Mouse (Mus musculus): ENCODE data around the gene Abcb11. TPM values are rescaled to one million over a fixed set of nuclear protein-coding genes. Genes with fewer than 3 reads are reported as not detected.
A peak's percentile ranks its signal among the peaks of the same experiment; 100 is the strongest.
"Not testable (repeated sequence)": the region's sequence is repeated elsewhere in the genome, so short reads cannot be mapped to it uniquely, and the experiment has no call there.

Abcb11 gene
- total RNA-seq, 2 experiments from 2014 or later, result not detected

GRCm38 (mm10) chr2:69324881-69325660 is 17.3 kb downstream of the Abcb11 start:
- DNase-seq (ENCODE audit: low spot score in 2 of 2), result no peak
- H3K27ac ChIP-seq, result no peak overlapping the region
- no peak for TF ChIP-seq CTCF (conservative IDR thresholded peaks at IDR 0.05)
- H3K4me3 ChIP-seq, result no peak overlapping the region

GRCm38 (mm10) chr2:69323018-69323417 is 19.4 kb downstream of the Abcb11 start:
- TF ChIP-seq CTCF (conservative IDR thresholded peaks at IDR 0.05), result no peak
- DNase-seq (ENCODE audit: low spot score in 2 of 2), result no peak
- Histone ChIP-seq H3K4me3 (no peak overlapping the region), H3K27ac (no peak overlapping the region)

- no peak for DNase-seq (ENCODE audit: low spot score in 2 of 2)
- TF ChIP-seq CTCF (conservative IDR thresholded peaks at IDR 0.05), result no peak
- H3K27ac ChIP-seq, result no peak overlapping the region
- no peak overlapping the region for H3K4me3 ChIP-seq
These were observed 21.0 kb downstream of the Abcb11 start for GRCm38 (mm10) chr2:69321457-69321856.

DNA sequence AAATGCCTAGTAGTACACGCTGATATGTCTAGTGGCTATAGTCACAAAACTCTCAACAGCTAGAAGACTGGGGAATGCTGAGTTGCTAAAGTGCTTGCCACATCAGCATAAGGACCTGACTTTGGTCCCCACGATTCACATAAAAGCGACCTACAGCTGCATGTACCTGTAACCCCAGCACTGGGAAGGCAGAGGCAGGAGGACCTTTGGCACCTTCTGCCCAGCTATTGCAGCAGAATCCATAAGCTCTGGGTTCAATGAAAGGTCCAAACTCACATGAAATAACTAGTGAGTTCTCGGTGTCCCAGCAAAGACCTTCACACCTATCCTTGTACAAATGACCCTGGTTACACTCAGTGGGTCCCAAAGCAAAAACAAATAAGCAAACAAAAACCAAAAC is 31.1 kb downstream of the Abcb11 start:
- TF ChIP-seq CTCF (conservative IDR thresholded peaks at IDR 0.05), result no peak
- Histone ChIP-seq H3K4me3 (no peak overlapping the region), H3K27ac (no peak overlapping the region)
- DNase-seq (ENCODE audit: low spot score in 2 of 2), result no peak

DNA sequence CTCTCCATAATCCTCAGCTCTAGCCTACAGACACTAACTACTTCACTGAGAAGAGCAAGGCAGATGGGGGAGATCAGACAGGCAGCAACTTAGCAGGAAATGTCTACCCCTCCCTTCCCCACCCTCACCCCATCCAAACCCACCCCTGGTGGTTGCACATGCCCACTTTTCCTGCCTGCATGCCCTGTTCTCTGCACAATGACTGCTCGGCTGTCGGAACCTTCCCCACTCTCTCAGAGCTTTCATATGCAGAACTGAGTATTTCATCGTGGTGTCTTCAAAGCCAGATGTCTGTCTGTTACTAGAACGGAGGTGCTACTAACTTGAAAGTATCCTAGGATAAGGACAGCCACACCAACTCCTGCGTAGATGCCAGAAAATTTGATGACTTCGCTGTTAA is 34.3 kb downstream of the Abcb11 start:
- no peak for DNase-seq (ENCODE audit: low spot score in 2 of 2)
- no peak for TF ChIP-seq CTCF (conservative IDR thresholded peaks at IDR 0.05)
- Histone ChIP-seq H3K4me3 (no peak overlapping the region), H3K27ac (no peak overlapping the region)

DNA sequence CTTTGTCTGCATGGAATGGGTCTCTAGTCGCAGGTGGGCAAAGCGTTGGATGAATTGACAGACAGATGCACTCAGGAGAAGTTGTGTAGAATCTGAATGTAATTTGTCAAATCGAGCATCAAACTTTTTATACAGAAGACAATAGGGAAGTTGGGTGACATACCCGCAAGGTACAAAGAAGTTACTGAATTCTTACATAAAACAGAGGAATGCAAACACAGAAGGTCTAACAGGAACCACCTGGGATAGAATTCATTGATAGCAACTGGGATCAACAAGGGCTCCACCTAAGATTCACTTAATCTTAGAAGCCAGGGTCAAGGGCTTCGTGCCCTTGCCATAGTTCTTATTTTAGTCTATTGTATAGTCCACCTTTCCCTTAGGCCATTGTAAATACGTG is 41.8 kb downstream of the Abcb11 start:
- not testable (repeated sequence) for DNase-seq (ENCODE audit: low spot score in 2 of 2); H3K27ac ChIP-seq; H3K4me3 ChIP-seq

- TF ChIP-seq CTCF (conservative IDR thresholded peaks at IDR 0.05), result no peak
- Histone ChIP-seq H3K27ac (no peak overlapping the region), H3K4me3 (no peak overlapping the region)
- DNase-seq (ENCODE audit: low spot score in 2 of 2), result no peak
These were observed 47.9 kb downstream of the Abcb11 start for GRCm38 (mm10) chr2:69294508-69294907.

- DNase-seq (ENCODE audit: low spot score in 2 of 2), result no peak
- TF ChIP-seq CTCF (conservative IDR thresholded peaks at IDR 0.05), result no peak
These were observed 53.4 kb downstream of the Abcb11 start for GRCm38 (mm10) chr2:69288989-69289388.

GRCm38 (mm10) chr2:69275875-69276274 is 66.5 kb downstream of the Abcb11 start:
- peak; percentile 76 for TF ChIP-seq CTCF (conservative IDR thresholded peaks at IDR 0.05)
- no peak overlapping the region for H3K27ac ChIP-seq
- peak; percentile 10 to 15 for DNase-seq (ENCODE audit: low spot score in 2 of 2)
- no peak overlapping the region for H3K4me3 ChIP-seq

More at GRCm38 (mm10) chr2:69288989-69289388, 53.4 kb downstream of the Abcb11 start:
- Histone ChIP-seq H3K4me3 (no peak overlapping the region), H3K27ac (no peak overlapping the region)

DNA sequence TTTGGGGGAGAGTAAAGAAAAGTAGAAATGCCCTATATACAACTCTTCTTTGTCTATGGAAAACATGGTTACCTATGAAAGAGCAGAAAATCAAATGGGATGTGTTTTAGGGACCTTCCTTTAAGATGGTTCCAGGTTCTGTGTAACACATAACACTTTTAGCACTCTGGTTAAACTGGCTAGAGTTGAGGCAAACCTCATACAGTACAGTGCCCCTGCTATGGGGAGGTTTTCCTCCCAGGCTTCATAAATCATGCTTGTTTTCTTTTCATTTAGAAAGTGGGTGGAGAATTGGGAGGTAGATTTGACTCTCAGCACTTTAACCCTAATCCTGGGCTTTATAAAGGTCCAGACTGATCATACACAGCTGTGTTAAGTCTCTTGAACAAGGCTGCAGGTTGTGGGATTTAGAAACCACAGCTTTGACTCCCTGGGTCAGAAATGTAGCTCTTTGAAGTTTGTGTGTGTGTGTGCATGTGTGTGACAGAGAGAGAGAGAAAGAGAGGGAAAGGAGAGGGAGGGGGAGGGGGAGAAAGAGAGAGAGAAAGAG is 78.3 kb downstream of the Abcb11 start:
- no peak for DNase-seq (ENCODE audit: low spot score in 2 of 2)
- Histone ChIP-seq H3K4me3 (no peak overlapping the region), H3K27ac (no peak overlapping the region)
- no peak for TF ChIP-seq CTCF (conservative IDR thresholded peaks at IDR 0.05)

DNA sequence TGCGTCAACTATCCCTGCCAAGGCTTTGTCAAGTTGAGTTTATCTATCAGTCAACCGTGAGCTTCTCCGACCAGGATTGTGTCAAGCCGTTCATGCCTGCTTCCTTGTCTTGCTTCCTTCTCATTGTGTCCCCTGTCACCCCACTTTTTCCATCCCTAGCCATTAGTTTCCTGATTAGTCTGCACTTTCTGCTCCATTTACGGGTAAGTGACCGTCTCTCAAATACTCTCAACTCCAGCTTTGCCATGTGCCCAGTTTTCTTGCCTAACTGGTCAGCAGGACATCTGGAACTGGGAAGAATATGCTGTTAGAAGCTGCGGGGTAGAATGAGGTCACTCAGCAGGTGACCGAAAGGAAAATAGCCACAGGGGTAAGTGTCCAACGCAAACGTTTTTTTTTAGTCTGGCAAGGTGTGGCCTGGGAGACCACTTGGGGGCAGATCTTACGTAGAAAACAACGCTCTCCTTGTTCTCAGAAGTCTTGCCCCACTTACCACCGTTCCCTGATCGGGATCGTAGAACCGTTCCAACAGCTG is 94.1 kb downstream of the Abcb11 start:
- no peak overlapping the region for H3K4me3 ChIP-seq

DNA sequence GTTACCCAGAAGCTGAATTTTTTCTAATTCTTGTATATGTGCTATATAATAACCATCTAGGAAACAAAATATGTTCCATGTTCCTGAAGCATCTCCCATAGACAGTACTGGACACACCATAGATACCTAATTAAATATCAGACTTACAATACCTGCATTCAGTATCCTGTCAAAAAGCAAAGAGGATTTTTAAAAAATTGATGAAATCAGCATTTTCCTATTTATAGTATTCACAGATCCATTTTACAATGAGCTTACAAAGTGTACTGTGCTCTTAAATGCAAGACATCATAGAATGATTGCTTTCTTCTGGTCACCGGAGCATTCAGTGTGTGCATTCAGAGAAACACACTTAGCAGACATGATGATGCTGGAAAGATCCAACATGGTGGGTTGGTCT is 95.3 kb downstream of the Abcb11 start:
- Histone ChIP-seq H3K27ac (no peak overlapping the region), H3K4me3 (no peak overlapping the region)
- no peak for TF ChIP-seq CTCF (conservative IDR thresholded peaks at IDR 0.05)
- DNase-seq (ENCODE audit: low spot score in 2 of 2), result no peak

More for the DNA sequence above, 94.1 kb downstream of the Abcb11 start:
- no peak for DNase-seq (ENCODE audit: low spot score in 2 of 2)
- no peak for TF ChIP-seq CTCF (conservative IDR thresholded peaks at IDR 0.05)
- H3K27ac ChIP-seq, result no peak overlapping the region

- no peak overlapping the region for H3K27ac ChIP-seq
- no peak for DNase-seq (ENCODE audit: low spot score in 2 of 2)
- H3K4me3 ChIP-seq, result no peak overlapping the region
- TF ChIP-seq CTCF (conservative IDR thresholded peaks at IDR 0.05), result no peak
These were observed 97.5 kb downstream of the Abcb11 start for GRCm38 (mm10) chr2:69244924-69245323.

DNA sequence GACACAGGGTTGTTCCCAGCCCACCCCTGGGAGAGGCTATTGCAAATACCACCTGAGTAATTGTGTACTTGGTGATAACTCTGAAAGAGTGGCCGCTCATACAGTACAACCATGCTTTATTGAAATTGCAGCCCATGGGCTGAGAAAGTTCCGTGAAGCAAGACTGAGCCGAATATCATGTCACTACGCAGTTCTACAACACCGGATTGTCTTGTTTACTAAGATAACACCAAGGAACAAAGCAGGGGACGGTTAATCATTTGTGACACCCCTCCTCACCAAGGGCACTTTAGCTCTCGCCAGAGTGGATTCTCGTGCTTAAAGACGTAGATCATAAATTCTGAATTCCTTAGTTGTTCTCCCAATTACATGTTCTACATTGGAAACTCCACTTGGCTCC is 103.1 kb downstream of the Abcb11 start:
- no peak overlapping the region for H3K27ac ChIP-seq
- no peak overlapping the region for H3K4me3 ChIP-seq
- no peak for DNase-seq (ENCODE audit: low spot score in 2 of 2)
- no peak for TF ChIP-seq CTCF (conservative IDR thresholded peaks at IDR 0.05)
